Mouse (Mus musculus) stomach, postnatal 0 days (tissue): ENCODE measurements around the gene Ptpn22. TPM values are rescaled to one million over a fixed set of nuclear protein-coding genes. Genes with fewer than 3 reads are reported as not detected.

Source experiments
- ATAC-seq: fragments of 200-750 bp; cut with Nextera tagmentation; 2 replicates; pipeline ENCODE4 v1.8.0; 2017; ENCODE audit not compliant: low FRiP score, low TSS enrichment
- DNase-seq: peaks from one replicate; pipeline ENCODE4 v3.0.0-alpha.2; 2016; ENCODE audit warnings: low spot score
- H3K27ac ChIP-seq: fragments of 300-500 bp; sonication (generic); replicated peaks from 2 replicates; pipeline ENCODE4 v1.5.1; 2014; ENCODE audit warnings: mild to moderate bottlenecking, control low read depth
- H3K27me3 ChIP-seq: fragments of 300-500 bp; sonication (generic); 2 replicates; pipeline ENCODE4 v1.6.1; 2014; ENCODE audit warnings: low read length; ENCODE audit not compliant: control insufficient read depth, insufficient read depth
- H3K36me3 ChIP-seq: fragments of 300-500 bp; sonication (generic); 2 replicates; pipeline ENCODE4 v1.6.1; 2014; ENCODE audit warnings: low read length, mixed read lengths; ENCODE audit not compliant: control insufficient read depth, insufficient read depth
- H3K4me1 ChIP-seq: fragments of 300-500 bp; sonication (generic); replicated peaks from 2 replicates; pipeline ENCODE4 v1.6.1; 2014; ENCODE audit warnings: antibody characterized with exemption; ENCODE audit not compliant: control insufficient read depth, insufficient read depth
- H3K4me2 ChIP-seq: fragments of 300-500 bp; sonication (generic); replicated peaks from 2 replicates; pipeline ENCODE4 v1.6.1; 2014; ENCODE audit warnings: low read depth, mild to moderate bottlenecking, control low read depth, moderate library complexity
- H3K4me3 ChIP-seq: fragments of 300-500 bp; sonication (generic); 2 replicates; pipeline ENCODE4 v1.5.1; 2014; ENCODE audit warnings: low read depth, low read length, control low read depth
- H3K9ac ChIP-seq: fragments of 300-500 bp; sonication (generic); 2 replicates; pipeline ENCODE4 v1.6.1; 2014; ENCODE audit warnings: mild to moderate bottlenecking, low read length, control low read depth, mixed read lengths
- H3K9me3 ChIP-seq: fragments of 300-500 bp; sonication (generic); 2 replicates; pipeline ENCODE4 v1.6.1; 2016; ENCODE audit warnings: low read length; ENCODE audit not compliant: control insufficient read depth
- CTCF ChIP-seq: IDR thresholded peaks from 2 replicates; pipeline ENCODE4 v1.5.1; 2016; ENCODE audit warnings: antibody characterized with exemption, low read depth, mild to moderate bottlenecking, moderate library complexity
- EP300 ChIP-seq: optimal IDR thresholded peaks from 2 replicates; pipeline ENCODE3; 2016; ENCODE audit warnings: antibody characterized with exemption
- WGBS: fragments of 180-500 bp; shearing (Covaris S2); extraction: QIAGEN DNeasy Blood & Tissue Kit; methylation state at CpG from one replicate; pipeline ENCODE4 v1.1.7; 2014; 5-methylcytosine and 5-hydroxymethylcytosine counted together
- polyA plus RNA-seq: library from polyadenylated mRNA; unstranded; fragments of >200 nt; fragmentation: Nextera tagmentation; extraction: Ambion mirVana; gene quantifications from 2 replicates; pipeline ENCODE4 v1.2.1, GENCODE M21; 2015

Gene Ptpn22
- polyA plus RNA-seq, 1 experiment from 2014 or later, result 0.59 TPM

DNA sequence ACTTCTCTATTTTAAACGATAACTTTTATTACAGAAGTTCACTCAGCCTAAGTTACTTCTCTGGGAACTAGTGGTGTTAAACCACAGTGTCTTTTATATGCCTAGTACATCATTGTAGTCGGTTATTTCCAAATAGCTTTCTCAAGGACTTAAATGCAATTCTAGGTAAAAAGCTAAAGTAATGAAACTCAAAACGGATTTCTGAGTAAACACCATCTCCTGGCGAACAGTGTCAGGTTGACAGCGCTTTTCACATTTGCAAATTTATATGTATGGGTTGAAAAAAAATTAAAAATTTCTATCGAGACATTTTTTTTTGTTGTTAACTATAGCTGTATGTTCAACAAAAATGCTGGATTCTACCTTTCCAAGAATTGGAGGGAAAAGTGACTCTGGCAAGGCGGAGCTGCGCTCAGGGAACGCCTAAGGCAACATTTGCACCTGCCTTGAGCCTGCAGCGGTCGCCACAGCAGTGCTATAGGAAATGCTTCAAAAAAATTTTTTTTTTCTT is 53.9 kb downstream of the Ptpn22 start:
- Histone ChIP-seq H3K4me2 (peak overlapping the region; percentile 56), H3K9ac (peak overlapping the region; percentile 47), H3K27ac (peak overlapping the region; percentile 94; the same call in 1 of the 2 replicates), H3K27me3 (no peaks in the 10 kb centered on the region), H3K36me3 (no peaks in the 10 kb centered on the region), H3K4me3 (peak overlapping the region; percentile 99), H3K9me3 (no peaks in the 10 kb centered on the region), H3K4me1 (0 out of 2 replicates have a peak, but pooled peaks cover 2% of the 10 kb centered on the region)
- peak; percentile 33 for DNase-seq
- TF ChIP-seq CTCF (no peak), EP300 (no peak)
- no peak for ATAC-seq
- WGBS, result 4% methylated on average over 11 of the region's 11 CpGs

GRCm38 (mm10) chr3:103914010-103914669 is 54.5 kb downstream of the Ptpn22 start, which contains the start of gene Rsbn1:
Gene Rsbn1 (plus strand): TSS chr3:103914120.
- H3K9ac ChIP-seq, result peak within 1 kb of the TSS; percentile 93
- 2% methylated on average over 49 of the region's 55 CpGs for WGBS
- H3K27ac ChIP-seq, result peak within 1 kb of the TSS; percentile 94
- H3K4me3 ChIP-seq, result peak within 1 kb of the TSS; percentile 99
- no peaks in the 10 kb centered on the region for H3K9me3 ChIP-seq
- H3K27me3 ChIP-seq, result no peaks in the 10 kb centered on the region
- 0 out of 2 replicates have a peak, but pooled peaks cover 2% of the 10 kb centered on the region for H3K4me1 ChIP-seq
- ATAC-seq (peak; percentile 100), DNase-seq (peak; percentile 97)
- H3K36me3 ChIP-seq, result no peaks in the 10 kb centered on the region
- TF ChIP-seq EP300 (peak; percentile 38), CTCF (peak; percentile 44; the same call in 1 of the 2 replicates)
- H3K4me2 ChIP-seq, result peak within 1 kb of the TSS; percentile 73

DNA sequence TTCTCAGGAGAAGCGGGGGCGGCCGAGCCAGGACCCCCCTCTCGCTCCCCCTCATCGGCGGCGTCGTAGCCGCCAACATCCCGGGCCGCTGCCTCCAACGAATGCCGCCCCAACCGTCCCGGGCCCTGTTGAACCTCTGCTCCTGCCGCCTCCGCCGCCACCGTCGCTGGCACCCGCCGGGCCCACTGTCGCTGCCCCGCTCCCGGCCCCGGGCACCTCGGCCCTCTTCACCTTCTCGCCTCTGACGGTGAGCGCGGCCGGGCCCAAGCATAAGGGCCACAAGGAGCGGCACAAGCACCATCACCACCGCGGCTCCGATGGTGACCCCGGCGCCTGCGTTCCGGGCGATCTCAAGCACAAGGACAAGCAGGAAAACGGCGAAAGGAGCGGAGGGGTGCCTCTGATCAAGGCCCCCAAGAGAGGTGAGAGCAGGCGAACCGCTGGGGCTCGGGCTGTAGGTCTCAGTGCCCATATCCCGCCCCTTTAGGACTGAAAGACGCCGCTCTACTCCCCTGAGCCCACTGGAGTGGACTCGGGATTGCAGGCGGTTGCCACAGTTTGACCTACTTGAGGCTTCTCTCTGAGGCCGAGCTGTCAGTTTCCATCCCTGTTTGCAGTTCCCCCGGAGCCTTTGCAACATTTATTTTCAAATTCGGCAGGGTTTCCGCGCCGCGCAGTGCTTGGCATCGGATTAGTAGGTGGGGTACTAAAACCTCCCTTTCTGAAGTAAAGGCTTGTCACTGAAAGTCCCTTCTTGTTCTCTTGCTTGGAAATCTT is 55.3 kb downstream of the Ptpn22 start:
- Histone ChIP-seq H3K27me3 (no peaks in the 10 kb centered on the region), H3K9me3 (no peaks in the 10 kb centered on the region), H3K4me1 (0 out of 2 replicates have a peak, but pooled peaks cover 2% of the 10 kb centered on the region), H3K9ac (peak overlapping the region; percentile 93), H3K36me3 (no peaks in the 10 kb centered on the region), H3K4me2 (peak overlapping the region; percentile 73), H3K4me3 (peak overlapping the region; percentile 99), H3K27ac (peak overlapping the region; percentile 94)
- WGBS, result under 1% methylated on average over 45 of the region's 60 CpGs
- ATAC-seq (peak; percentile 31), DNase-seq (peak; percentile 70)
- TF ChIP-seq CTCF, result no peak
- no peak for TF ChIP-seq EP300

DNA sequence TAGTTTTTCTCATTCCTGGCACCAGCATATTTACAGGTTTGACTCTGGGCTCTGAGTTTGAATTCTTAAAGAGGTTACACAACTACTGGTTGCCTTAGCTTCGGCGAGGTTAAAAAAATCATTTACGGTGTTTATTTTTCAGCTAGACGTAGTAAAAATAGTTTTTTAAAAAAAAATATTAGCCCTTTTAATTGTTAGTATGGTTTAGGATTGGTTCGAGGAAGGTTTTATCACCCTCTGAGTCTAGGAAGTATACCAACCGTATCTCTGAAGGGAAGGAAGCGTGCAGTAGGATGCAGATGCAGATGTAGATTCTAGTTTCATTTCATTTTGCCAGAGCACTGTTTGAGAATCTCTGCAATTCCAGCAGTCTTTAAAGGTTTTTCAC is 55.9 kb downstream of the Ptpn22 start:
- H3K27me3 ChIP-seq, result no peaks in the 10 kb centered on the region
- peak overlapping the region; percentile 73 for H3K4me2 ChIP-seq
- DNase-seq (no peak), ATAC-seq (no peak)
- WGBS, result 3% methylated on average over 7 of the region's 7 CpGs
- peak overlapping the region; percentile 99 for H3K4me3 ChIP-seq
- peak overlapping the region; percentile 94; the same call in 1 of the 2 replicates for H3K27ac ChIP-seq
- peak overlapping the region; percentile 93 for H3K9ac ChIP-seq
- H3K4me1 ChIP-seq, result 0 out of 2 replicates have a peak, but pooled peaks cover 2% of the 10 kb centered on the region
- no peaks in the 10 kb centered on the region for H3K36me3 ChIP-seq
- H3K9me3 ChIP-seq, result no peaks in the 10 kb centered on the region
- TF ChIP-seq CTCF (no peak), EP300 (no peak)

- H3K36me3 ChIP-seq, result no peaks in the 10 kb centered on the region
- ATAC-seq, result no peak
- H3K9ac ChIP-seq, result no peak overlapping the region
- H3K4me3 ChIP-seq, result peak overlapping the region; percentile 99
- DNase-seq, result no peak
- 21% methylated on average over 5 of the region's 5 CpGs for WGBS
- H3K4me2 ChIP-seq, result peak overlapping the region; percentile 73
- no peaks in the 10 kb centered on the region for H3K9me3 ChIP-seq
- no peak overlapping the region for H3K27ac ChIP-seq
- no peaks in the 10 kb centered on the region for H3K27me3 ChIP-seq
- H3K4me1 ChIP-seq, result 0 out of 2 replicates have a peak, but pooled peaks cover 2% of the 10 kb centered on the region
- TF ChIP-seq EP300 (no peak), CTCF (no peak)
Observed at GRCm38 (mm10) chr3:103916205-103916838, 56.7 kb downstream of the Ptpn22 start.
